Mouse (Mus musculus): ENCODE results near the gene BC107364. TPM values are rescaled to one million over a fixed set of nuclear protein-coding genes. Genes with fewer than 3 reads are reported as not detected.
A peak's percentile ranks its signal among the peaks of the same experiment; 100 is the strongest.
"Not testable (repeated sequence)": the region's sequence is repeated elsewhere in the genome, so short reads cannot be mapped to it uniquely, and the experiment has no call there.

The BC107364 gene
- total and polyA plus RNA-seq, 2 experiments from 2014 or later: not detected

GRCm38 (mm10) chr3:96474909-96475655 lies 23.0 kb upstream of the BC107364 start:
- no peak for TF ChIP-seq CTCF (IDR thresholded peaks at IDR 0.05; ENCODE audit: low read depth)
- DNase-seq (peak; percentile 32), ATAC-seq (no peak)
- Histone ChIP-seq H3K9me3 (ENCODE audit: low read length) (no peaks in the 10 kb centered on the region), H3K4me3 (ENCODE audit: low read depth, low read length) (peak overlapping the region; percentile 26), H3K9ac (peak overlapping the region; percentile 25; the same call in 1 of the 2 replicates), H3K27ac (ENCODE audit: low read depth, low read length) (no peak overlapping the region), H3K4me2 (ENCODE audit: low read depth) (peak overlapping the region; percentile 54), H3K27me3 (ENCODE audit: insufficient read depth, low read length) (peaks cover 31% of the 10 kb centered on the region), H3K36me3 (ENCODE audit: insufficient read depth) (no peaks in the 10 kb centered on the region), H3K4me1 (ENCODE audit: insufficient read depth) (peaks cover 3% of the 10 kb centered on the region; the same call in 1 of the 2 replicates)
- WGBS: 3% methylated on average over 44 of the region's 44 CpGs

GRCm38 (mm10) chr3:96473556-96473955 lies 21.4 kb upstream of the BC107364 start:
- not testable (repeated sequence) for H3K4me3 ChIP-seq (ENCODE audit: low read depth, low read length); DNase-seq; H3K4me2 ChIP-seq (ENCODE audit: low read depth); H3K4me1 ChIP-seq (ENCODE audit: insufficient read depth); H3K9me3 ChIP-seq (ENCODE audit: low read length); H3K27ac ChIP-seq (ENCODE audit: low read depth, low read length); H3K36me3 ChIP-seq (ENCODE audit: insufficient read depth); ATAC-seq; H3K9ac ChIP-seq
- peaks cover 31% of the 10 kb centered on the region for H3K27me3 ChIP-seq (ENCODE audit: insufficient read depth, low read length)
- 75% methylated on average over 3 of the region's 3 CpGs for WGBS

- H3K27me3 ChIP-seq (ENCODE audit: insufficient read depth, low read length): peaks cover 26% of the 10 kb centered on the region
- peaks cover 3% of the 10 kb centered on the region; the same call in 1 of the 2 replicates for H3K4me1 ChIP-seq (ENCODE audit: insufficient read depth)
- no peak overlapping the region for H3K9ac ChIP-seq
- ATAC-seq (no peak), DNase-seq (no peak)
- H3K4me2 ChIP-seq (ENCODE audit: low read depth): no peak overlapping the region
- 92% methylated on average over 5 of the region's 5 CpGs for WGBS
- H3K27ac ChIP-seq (ENCODE audit: low read depth, low read length): no peak overlapping the region
- TF ChIP-seq CTCF (IDR thresholded peaks at IDR 0.05; ENCODE audit: low read depth): no peak
- H3K4me3 ChIP-seq (ENCODE audit: low read depth, low read length): no peak overlapping the region
- no peaks in the 10 kb centered on the region for H3K36me3 ChIP-seq (ENCODE audit: insufficient read depth)
- H3K9me3 ChIP-seq (ENCODE audit: low read length): no peaks in the 10 kb centered on the region
Measured at GRCm38 (mm10) chr3:96472066-96472465, 20.0 kb upstream of the BC107364 start.

GRCm38 (mm10) chr3:96469626-96470025 lies 17.5 kb upstream of the BC107364 start:
- no peak overlapping the region for H3K9ac ChIP-seq
- no peaks in the 10 kb centered on the region for H3K4me1 ChIP-seq (ENCODE audit: insufficient read depth)
- 91% methylated on average over 3 of the region's 3 CpGs for WGBS
- H3K27ac ChIP-seq (ENCODE audit: low read depth, low read length): no peak overlapping the region
- peaks cover 21% of the 10 kb centered on the region for H3K27me3 ChIP-seq (ENCODE audit: insufficient read depth, low read length)
- H3K9me3 ChIP-seq (ENCODE audit: low read length): no peaks in the 10 kb centered on the region
- no peaks in the 10 kb centered on the region for H3K36me3 ChIP-seq (ENCODE audit: insufficient read depth)
- H3K4me3 ChIP-seq (ENCODE audit: low read depth, low read length): no peak overlapping the region
- no peak for TF ChIP-seq CTCF (IDR thresholded peaks at IDR 0.05; ENCODE audit: low read depth)
- no peak for ATAC-seq
- no peak overlapping the region for H3K4me2 ChIP-seq (ENCODE audit: low read depth)
- no peak for DNase-seq

GRCm38 (mm10) chr3:96468335-96468734 lies 16.2 kb upstream of the BC107364 start:
- H3K36me3 ChIP-seq (ENCODE audit: insufficient read depth); H3K27ac ChIP-seq (ENCODE audit: low read depth, low read length); H3K9ac ChIP-seq; H3K9me3 ChIP-seq (ENCODE audit: low read length); H3K4me2 ChIP-seq (ENCODE audit: low read depth); H3K4me1 ChIP-seq (ENCODE audit: insufficient read depth); H3K4me3 ChIP-seq (ENCODE audit: low read depth, low read length); ATAC-seq; DNase-seq: not testable (repeated sequence)
- H3K27me3 ChIP-seq (ENCODE audit: insufficient read depth, low read length): 0 out of 2 replicates have a peak, but pooled peaks cover 18% of the 10 kb centered on the region
- WGBS: 97% methylated on average over 3 of the region's 3 CpGs

- 0 out of 2 replicates have a peak, but pooled peaks cover 18% of the 10 kb centered on the region for H3K27me3 ChIP-seq (ENCODE audit: insufficient read depth, low read length)
- no peak overlapping the region for H3K4me3 ChIP-seq (ENCODE audit: low read depth, low read length)
- no peaks in the 10 kb centered on the region for H3K9me3 ChIP-seq (ENCODE audit: low read length)
- H3K4me1 ChIP-seq (ENCODE audit: insufficient read depth): no peaks in the 10 kb centered on the region
- H3K4me2 ChIP-seq (ENCODE audit: low read depth): no peak overlapping the region
- WGBS: 87% methylated on average over 8 of the region's 8 CpGs
- no peak for TF ChIP-seq CTCF (IDR thresholded peaks at IDR 0.05; ENCODE audit: low read depth)
- H3K27ac ChIP-seq (ENCODE audit: low read depth, low read length): no peak overlapping the region
- ATAC-seq: no peak
- no peak for DNase-seq
- no peak overlapping the region for H3K9ac ChIP-seq
- no peaks in the 10 kb centered on the region for H3K36me3 ChIP-seq (ENCODE audit: insufficient read depth)
Measured at GRCm38 (mm10) chr3:96467641-96468040, 15.5 kb upstream of the BC107364 start.

GRCm38 (mm10) chr3:96463891-96464290 lies 11.8 kb upstream of the BC107364 start:
- Histone ChIP-seq H3K4me3 (ENCODE audit: low read depth, low read length) (no peak overlapping the region), H3K4me2 (ENCODE audit: low read depth) (no peak overlapping the region), H3K9ac (no peak overlapping the region), H3K4me1 (ENCODE audit: insufficient read depth) (no peaks in the 10 kb centered on the region), H3K27ac (ENCODE audit: low read depth, low read length) (no peak overlapping the region), H3K9me3 (ENCODE audit: low read length) (no peaks in the 10 kb centered on the region), H3K27me3 (ENCODE audit: insufficient read depth, low read length) (0 out of 2 replicates have a peak, but pooled peaks cover 18% of the 10 kb centered on the region), H3K36me3 (ENCODE audit: insufficient read depth) (no peaks in the 10 kb centered on the region)
- DNase-seq: no peak
- no peak for TF ChIP-seq CTCF (IDR thresholded peaks at IDR 0.05; ENCODE audit: low read depth)
- ATAC-seq: no peak
- WGBS: 17% methylated on average over 25 of the region's 25 CpGs

GRCm38 (mm10) chr3:96460568-96460870 lies 8.4 kb upstream of the BC107364 start:
- no CpG with 5 or more reads among the region's 19 CpGs for WGBS
- not testable (repeated sequence) for H3K9ac ChIP-seq; DNase-seq; H3K4me2 ChIP-seq (ENCODE audit: low read depth); H3K9me3 ChIP-seq (ENCODE audit: low read length); H3K27ac ChIP-seq (ENCODE audit: low read depth, low read length); H3K4me1 ChIP-seq (ENCODE audit: insufficient read depth); H3K4me3 ChIP-seq (ENCODE audit: low read depth, low read length); H3K36me3 ChIP-seq (ENCODE audit: insufficient read depth)
- H3K27me3 ChIP-seq (ENCODE audit: insufficient read depth, low read length): 0 out of 2 replicates have a peak, but pooled peaks cover 17% of the 10 kb centered on the region
- ATAC-seq: 0 out of 2 replicates have a peak, but pooled peaks have one; percentile 11

GRCm38 (mm10) chr3:96459757-96460567 lies 7.9 kb upstream of the BC107364 start:
- DNase-seq; H3K4me3 ChIP-seq (ENCODE audit: low read depth, low read length); H3K9ac ChIP-seq; H3K27ac ChIP-seq (ENCODE audit: low read depth, low read length); H3K9me3 ChIP-seq (ENCODE audit: low read length); H3K4me1 ChIP-seq (ENCODE audit: insufficient read depth); H3K4me2 ChIP-seq (ENCODE audit: low read depth); H3K36me3 ChIP-seq (ENCODE audit: insufficient read depth): not testable (repeated sequence)
- WGBS: 0% methylated on average over 1 of the region's 58 CpGs
- ATAC-seq: peak; percentile 53; the same call in 1 of the 2 replicates
- 0 out of 2 replicates have a peak, but pooled peaks cover 12% of the 10 kb centered on the region for H3K27me3 ChIP-seq (ENCODE audit: insufficient read depth, low read length)

Measured in forebrain, postnatal 0 days (tissue).